Mouse (Mus musculus): ENCODE results near the gene Cpa1. TPM values are rescaled to one million over a fixed set of nuclear protein-coding genes. Genes with fewer than 3 reads are reported as not detected.

The Cpa1 gene
- polyA plus RNA-seq, 1 experiment from 2014 or later = 0.34 TPM

DNA sequence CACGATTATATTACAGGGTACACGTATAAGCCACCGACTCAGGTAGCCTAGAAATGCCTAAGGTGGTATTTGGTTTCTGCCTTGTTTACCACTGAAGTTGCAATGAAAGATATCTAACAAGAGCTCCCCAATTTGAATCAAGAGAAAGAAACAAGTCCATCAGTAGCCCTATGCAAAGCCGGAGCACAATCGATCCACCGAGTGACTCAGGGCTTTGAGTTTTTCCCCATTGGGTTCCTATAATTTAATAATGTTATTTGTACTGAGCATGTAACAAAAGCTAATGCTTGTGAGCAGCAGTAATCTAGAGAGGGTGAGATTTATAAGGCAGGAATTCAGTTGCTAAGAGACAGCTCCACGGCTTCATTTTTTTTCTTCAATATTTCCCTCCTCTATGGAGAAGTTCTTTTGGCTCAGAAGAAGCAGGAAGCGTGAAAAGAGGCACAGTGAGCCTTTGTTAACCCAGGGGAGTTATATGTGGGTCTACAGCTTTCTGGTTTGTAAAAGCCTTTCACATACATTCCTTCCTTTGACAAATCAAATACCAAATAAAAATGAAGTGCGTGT is 35.8 kb downstream of the Cpa1 start:
- Histone ChIP-seq H3K27me3 (no peaks in the 10 kb centered on the region), H3K4me2 (peak overlapping the region; percentile 55), H3K36me3 (0 out of 2 replicates have a peak, but pooled peaks cover 3% of the 10 kb centered on the region), H3K27ac (peak overlapping the region; percentile 99), H3K9me3 (no peaks in the 10 kb centered on the region), H3K4me3 (0 out of 2 replicates have a peak overlapping the region, but pooled peaks have one; percentile 19), H3K4me1 (peaks cover 72% of the 10 kb centered on the region), H3K9ac (peak overlapping the region; percentile 70)
- 20% methylated on average over 9 of the region's 9 CpGs for WGBS
- ATAC-seq (ENCODE audit: insufficient number of reproducible peaks, insufficient read depth, low FRiP score, low TSS enrichment, low read depth) = no peak

DNA sequence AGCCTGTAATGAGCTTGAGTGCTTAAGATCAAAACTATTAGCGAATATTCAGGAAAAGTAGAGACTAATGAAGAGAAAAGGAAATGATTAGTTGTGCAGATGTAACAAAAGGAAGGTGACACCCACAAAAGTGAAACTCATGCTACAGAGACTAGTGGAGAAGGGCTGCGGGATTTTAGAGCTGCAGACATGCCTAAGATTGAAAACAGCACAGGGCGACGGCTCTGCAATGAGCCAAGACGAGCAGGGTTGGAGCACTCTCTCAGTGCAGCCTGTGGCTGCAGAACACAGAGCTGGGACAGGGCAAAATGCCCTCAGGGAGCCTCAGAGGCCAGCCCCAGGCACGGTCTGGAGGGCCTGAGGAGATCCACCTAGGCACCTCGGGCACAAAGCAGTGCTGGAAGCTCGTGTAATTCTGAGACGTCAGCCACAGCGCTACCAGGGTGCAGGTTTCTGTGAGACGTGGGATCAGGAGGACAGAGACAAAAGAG is 36.3 kb downstream of the Cpa1 start:
- Histone ChIP-seq H3K9ac (peak overlapping the region; percentile 70), H3K4me2 (peak overlapping the region; percentile 55), H3K4me1 (peaks cover 70% of the 10 kb centered on the region), H3K9me3 (no peaks in the 10 kb centered on the region), H3K27ac (peak overlapping the region; percentile 99), H3K27me3 (no peaks in the 10 kb centered on the region), H3K4me3 (peak overlapping the region; percentile 19), H3K36me3 (0 out of 2 replicates have a peak, but pooled peaks cover 3% of the 10 kb centered on the region)
- WGBS = 9% methylated on average over 11 of the region's 11 CpGs
- ATAC-seq (ENCODE audit: insufficient number of reproducible peaks, insufficient read depth, low FRiP score, low TSS enrichment, low read depth) = 0 out of 2 replicates have a peak, but pooled peaks have one; percentile 66

DNA sequence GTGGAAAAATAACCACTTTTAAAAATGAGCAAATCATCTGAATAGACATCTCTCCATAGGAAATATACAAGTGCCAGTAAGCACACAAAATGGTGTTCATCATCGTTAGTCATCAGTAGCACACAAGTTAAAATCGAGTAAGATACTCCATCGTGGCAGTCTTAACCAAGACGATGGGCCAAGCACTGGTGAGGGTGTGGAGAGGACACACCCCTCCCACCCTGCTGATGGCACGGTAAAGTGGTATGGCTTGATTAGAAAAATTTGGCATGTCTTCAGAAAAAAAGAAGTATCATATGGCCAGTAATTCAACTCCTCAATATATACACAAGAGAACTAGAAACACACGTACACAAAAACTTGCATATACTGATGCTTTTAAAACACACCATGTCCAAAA is 37.5 kb downstream of the Cpa1 start:
- Histone ChIP-seq H3K27me3 (no peaks in the 10 kb centered on the region), H3K9me3 (no peaks in the 10 kb centered on the region), H3K9ac (no peak overlapping the region), H3K36me3 (0 out of 2 replicates have a peak, but pooled peaks cover 3% of the 10 kb centered on the region), H3K4me1 (peaks cover 69% of the 10 kb centered on the region), H3K4me3 (no peak overlapping the region), H3K4me2 (no peak overlapping the region), H3K27ac (peak overlapping the region; percentile 99)
- WGBS = 50% methylated on average over 6 of the region's 6 CpGs
- no peak for ATAC-seq (ENCODE audit: insufficient number of reproducible peaks, insufficient read depth, low FRiP score, low TSS enrichment, low read depth)

- H3K4me3 ChIP-seq = no peak overlapping the region
- no peaks in the 10 kb centered on the region for H3K9me3 ChIP-seq
- WGBS = 74% methylated on average over 9 of the region's 9 CpGs
- H3K27ac ChIP-seq = no peak overlapping the region; the same call in 1 of the 2 replicates
- 0 out of 2 replicates have a peak, but pooled peaks cover 3% of the 10 kb centered on the region for H3K36me3 ChIP-seq
- peaks cover 70% of the 10 kb centered on the region for H3K4me1 ChIP-seq
- H3K4me2 ChIP-seq = no peak overlapping the region
- H3K9ac ChIP-seq = no peak overlapping the region
- H3K27me3 ChIP-seq = no peaks in the 10 kb centered on the region
- ATAC-seq (ENCODE audit: insufficient number of reproducible peaks, insufficient read depth, low FRiP score, low TSS enrichment, low read depth) = no peak
These were observed 38.6 kb downstream of the Cpa1 start for GRCm38 (mm10) chr6:30677591-30677990.

- H3K4me2 ChIP-seq = no peak overlapping the region
- peaks cover 71% of the 10 kb centered on the region for H3K4me1 ChIP-seq
- ATAC-seq (ENCODE audit: insufficient number of reproducible peaks, insufficient read depth, low FRiP score, low TSS enrichment, low read depth) = no peak
- 0 out of 2 replicates have a peak overlapping the region, but pooled peaks have one; percentile 21 for H3K9ac ChIP-seq
- H3K27me3 ChIP-seq = no peaks in the 10 kb centered on the region
- 69% methylated on average over 6 of the region's 6 CpGs for WGBS
- no peaks in the 10 kb centered on the region for H3K9me3 ChIP-seq
- peak overlapping the region; percentile 51; the same call in 1 of the 2 replicates for H3K27ac ChIP-seq
- H3K36me3 ChIP-seq = 0 out of 2 replicates have a peak, but pooled peaks cover 3% of the 10 kb centered on the region
- H3K4me3 ChIP-seq = no peak overlapping the region
These were observed 39.5 kb downstream of the Cpa1 start for GRCm38 (mm10) chr6:30678482-30678881.

DNA sequence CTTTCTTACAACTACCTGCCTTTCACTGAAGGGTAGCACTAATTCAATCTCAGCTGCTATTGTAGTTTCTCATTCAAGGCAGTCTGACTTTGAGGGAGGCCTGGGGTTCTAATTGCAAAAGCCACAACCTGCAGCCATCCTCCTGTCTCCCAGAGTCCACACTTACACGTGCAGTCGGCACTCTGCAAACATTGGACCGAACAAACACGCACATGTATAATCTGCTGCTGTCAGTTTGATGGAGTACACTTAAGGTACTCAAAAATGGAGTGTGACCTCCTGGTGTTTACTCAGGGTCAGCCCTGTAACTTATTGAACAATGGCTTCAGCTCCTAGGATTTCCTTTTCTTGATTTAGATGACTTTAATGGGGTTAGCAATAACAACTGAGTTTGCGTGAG is 40.5 kb downstream of the Cpa1 start:
- Histone ChIP-seq H3K4me1 (peaks cover 60% of the 10 kb centered on the region), H3K36me3 (0 out of 2 replicates have a peak, but pooled peaks cover 3% of the 10 kb centered on the region), H3K4me3 (no peak overlapping the region), H3K9me3 (no peaks in the 10 kb centered on the region), H3K27ac (peak overlapping the region; percentile 30; the same call in 1 of the 2 replicates), H3K27me3 (no peaks in the 10 kb centered on the region), H3K9ac (no peak overlapping the region), H3K4me2 (no peak overlapping the region)
- no peak for ATAC-seq (ENCODE audit: insufficient number of reproducible peaks, insufficient read depth, low FRiP score, low TSS enrichment, low read depth)
- 73% methylated on average over 5 of the region's 5 CpGs for WGBS

DNA sequence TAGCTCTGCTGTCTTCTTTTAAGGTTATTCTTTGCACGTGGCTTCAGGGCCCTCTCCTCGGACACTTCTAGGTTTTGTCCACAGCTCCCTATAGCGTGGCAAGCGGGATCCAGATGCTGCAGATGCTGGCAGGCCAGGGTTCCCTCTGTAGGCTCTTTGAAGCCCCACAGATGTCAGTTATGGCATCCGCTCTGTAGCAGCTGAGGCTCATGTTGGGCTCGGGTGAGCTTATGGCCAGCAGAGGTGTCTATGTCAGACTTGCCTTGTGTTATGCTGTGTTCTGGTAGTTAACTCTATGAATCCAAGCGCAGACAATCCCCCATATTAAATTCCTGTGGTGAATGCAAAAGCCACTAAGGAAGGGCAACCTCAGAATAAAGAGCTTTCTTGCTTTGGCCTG is 41.4 kb downstream of the Cpa1 start:
- Histone ChIP-seq H3K9ac (no peak overlapping the region), H3K27ac (peak overlapping the region; percentile 78), H3K36me3 (0 out of 2 replicates have a peak, but pooled peaks cover 3% of the 10 kb centered on the region), H3K27me3 (no peaks in the 10 kb centered on the region), H3K4me3 (no peak overlapping the region), H3K4me2 (no peak overlapping the region), H3K4me1 (peaks cover 52% of the 10 kb centered on the region), H3K9me3 (no peaks in the 10 kb centered on the region)
- no peak for ATAC-seq (ENCODE audit: insufficient number of reproducible peaks, insufficient read depth, low FRiP score, low TSS enrichment, low read depth)
- WGBS = 35% methylated on average over 7 of the region's 7 CpGs

GRCm38 (mm10) chr6:30681935-30682900 is 43.2 kb downstream of the Cpa1 start:
- no peak overlapping the region for H3K4me3 ChIP-seq
- H3K27me3 ChIP-seq = no peaks in the 10 kb centered on the region
- WGBS = 40% methylated on average over 13 of the region's 13 CpGs
- H3K27ac ChIP-seq = peak overlapping the region; percentile 91
- H3K4me2 ChIP-seq = peak overlapping the region; percentile 18
- ATAC-seq (ENCODE audit: insufficient number of reproducible peaks, insufficient read depth, low FRiP score, low TSS enrichment, low read depth) = peak; percentile 74; the same call in 1 of the 2 replicates
- peak overlapping the region; percentile 51; the same call in 1 of the 2 replicates for H3K9ac ChIP-seq
- peaks cover 37% of the 10 kb centered on the region for H3K4me1 ChIP-seq
- 0 out of 2 replicates have a peak, but pooled peaks cover 3% of the 10 kb centered on the region for H3K36me3 ChIP-seq
- H3K9me3 ChIP-seq = no peaks in the 10 kb centered on the region

DNA sequence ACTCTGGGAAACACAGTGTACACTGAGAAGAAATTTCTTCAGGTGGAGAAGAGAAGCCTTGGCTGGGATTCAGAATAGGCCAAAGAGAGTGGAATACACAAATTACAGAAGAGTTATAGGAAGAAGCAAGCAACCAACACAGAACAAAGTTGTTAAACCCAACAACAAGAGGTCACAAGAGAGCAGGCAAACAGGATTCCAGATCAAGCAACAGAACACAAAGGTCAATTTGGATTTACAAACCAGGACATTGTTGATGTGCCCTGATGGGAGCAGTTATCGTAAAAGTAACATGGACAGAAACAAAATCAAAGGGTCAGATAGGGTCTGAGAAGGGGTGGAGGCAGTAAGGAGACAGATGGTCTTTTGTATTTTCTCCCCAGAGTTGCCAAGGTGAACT is 45.6 kb downstream of the Cpa1 start:
- 59% methylated on average over 1 of the region's 1 CpGs for WGBS
- no peaks in the 10 kb centered on the region for H3K9me3 ChIP-seq
- H3K4me2 ChIP-seq = no peak overlapping the region
- no peak for ATAC-seq (ENCODE audit: insufficient number of reproducible peaks, insufficient read depth, low FRiP score, low TSS enrichment, low read depth)
- H3K36me3 ChIP-seq = no peaks in the 10 kb centered on the region
- no peak overlapping the region for H3K4me3 ChIP-seq
- H3K27ac ChIP-seq = no peak overlapping the region
- no peaks in the 10 kb centered on the region for H3K27me3 ChIP-seq
- no peak overlapping the region for H3K9ac ChIP-seq
- H3K4me1 ChIP-seq = peaks cover 30% of the 10 kb centered on the region

GRCm38 (mm10) chr6:30687198-30687597 is 48.2 kb downstream of the Cpa1 start:
- WGBS = 88% methylated on average over 7 of the region's 7 CpGs
- Histone ChIP-seq H3K36me3 (no peaks in the 10 kb centered on the region), H3K27me3 (no peaks in the 10 kb centered on the region), H3K4me1 (peaks cover 15% of the 10 kb centered on the region), H3K9me3 (no peaks in the 10 kb centered on the region), H3K9ac (no peak overlapping the region), H3K4me2 (no peak overlapping the region), H3K27ac (no peak overlapping the region), H3K4me3 (no peak overlapping the region)
- no peak for ATAC-seq (ENCODE audit: insufficient number of reproducible peaks, insufficient read depth, low FRiP score, low TSS enrichment, low read depth)

DNA sequence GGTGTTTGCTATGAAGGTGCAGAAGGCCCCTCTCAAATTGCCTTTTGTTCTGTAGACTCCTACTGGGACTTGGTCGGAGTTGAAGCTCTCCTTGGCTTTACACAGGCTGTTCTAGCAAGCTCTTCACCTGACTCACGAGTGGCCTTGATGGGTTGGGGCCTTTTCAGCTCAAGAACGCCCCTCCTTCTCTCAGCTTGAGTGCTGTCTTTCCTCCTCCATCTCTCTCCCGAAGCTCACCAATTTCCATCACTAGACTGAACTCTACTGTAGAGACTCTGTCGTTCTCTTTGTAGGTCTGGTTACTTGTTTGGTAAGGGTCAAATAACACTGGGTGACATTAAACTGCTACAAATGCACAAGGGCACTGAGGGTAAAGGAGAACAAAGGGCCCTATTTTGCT is 53.8 kb downstream of the Cpa1 start:
- H3K9ac ChIP-seq = peak overlapping the region; percentile 74
- H3K4me2 ChIP-seq = peak overlapping the region; percentile 70
- no peak for ATAC-seq (ENCODE audit: insufficient number of reproducible peaks, insufficient read depth, low FRiP score, low TSS enrichment, low read depth)
- H3K27ac ChIP-seq = peak overlapping the region; percentile 94
- no peaks in the 10 kb centered on the region for H3K36me3 ChIP-seq
- peaks cover 12% of the 10 kb centered on the region for H3K4me1 ChIP-seq
- H3K4me3 ChIP-seq = peak overlapping the region; percentile 57
- no peaks in the 10 kb centered on the region for H3K9me3 ChIP-seq
- H3K27me3 ChIP-seq = no peaks in the 10 kb centered on the region
- WGBS = 74% methylated on average over 5 of the region's 5 CpGs

All from embryonic facial prominence, embryonic 13.5 days (tissue).